Mouse (Mus musculus): ENCODE data around the gene Braf. TPM values are rescaled to one million over a fixed set of nuclear protein-coding genes. Genes with fewer than 3 reads are reported as not detected.
"Not testable (repeated sequence)": the region's sequence is repeated elsewhere in the genome, so short reads cannot be mapped to it uniquely, and the experiment has no call there.

Gene Braf
- polyA plus RNA-seq, 1 experiment from 2014 or later, result 6.2 TPM

- DNase-seq (no peak), ATAC-seq (ENCODE audit: low read depth) (no peak)
- H3K27ac ChIP-seq, result no peak overlapping the region
- H3K27me3 ChIP-seq, result no peaks in the 10 kb centered on the region
- no peak overlapping the region for H3K4me3 ChIP-seq (replicated peaks)
- whole genome bisulfite sequencing (ENCODE audit: insufficient replicate concordance), result 77% methylated on average over 2 of the region's 2 CpGs
- no peaks in the 10 kb centered on the region for H3K9me3 ChIP-seq (replicated peaks)
- H3K36me3 ChIP-seq, result no peaks in the 10 kb centered on the region
- peaks cover 8% of the 10 kb centered on the region; the same call in 1 of the 2 replicates for H3K4me1 ChIP-seq (replicated peaks)
- H3K9ac ChIP-seq, result no peak overlapping the region
- no peak overlapping the region for H3K4me2 ChIP-seq
These were observed 8.2 kb downstream of the Braf start for GRCm38 (mm10) chr6:39717049-39717448.

- Histone ChIP-seq H3K27ac (no peak overlapping the region), H3K36me3 (no peaks in the 10 kb centered on the region), H3K4me2 (no peak overlapping the region), H3K4me3 (replicated peaks) (no peak overlapping the region), H3K27me3 (no peaks in the 10 kb centered on the region), H3K9ac (no peak overlapping the region), H3K9me3 (replicated peaks) (no peaks in the 10 kb centered on the region), H3K4me1 (replicated peaks) (no peaks in the 10 kb centered on the region)
- no peak for ATAC-seq (ENCODE audit: low read depth)
- 80% methylated on average over 7 of the region's 7 CpGs for WGBS (ENCODE audit: insufficient replicate concordance)
- DNase-seq, result no peak
These were observed 10.9 kb downstream of the Braf start for GRCm38 (mm10) chr6:39714341-39714740.

DNA sequence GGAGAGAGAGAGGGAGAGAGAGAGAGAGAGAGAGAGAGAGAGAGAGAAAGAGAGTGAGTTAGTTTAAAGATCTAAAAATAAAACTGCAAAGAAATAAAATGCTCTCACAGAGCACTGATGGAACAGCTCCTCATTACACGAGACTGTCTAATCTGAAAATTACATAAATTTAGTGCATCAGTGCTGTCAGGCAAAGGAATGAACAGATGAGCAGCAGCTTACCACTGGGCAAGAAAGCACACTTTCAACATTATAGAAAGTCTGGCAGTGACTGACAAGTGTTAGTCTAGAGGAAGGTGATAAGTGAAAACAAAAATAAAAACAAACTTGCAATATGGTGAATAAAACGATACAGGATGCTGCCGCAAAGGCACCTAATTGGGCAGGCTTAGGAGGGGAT is 11.9 kb downstream of the Braf start:
- no peak overlapping the region for H3K9ac ChIP-seq
- H3K4me1 ChIP-seq (replicated peaks), result no peaks in the 10 kb centered on the region
- ATAC-seq (ENCODE audit: low read depth) (no peak), DNase-seq (no peak)
- 77% methylated on average over 3 of the region's 3 CpGs for WGBS (ENCODE audit: insufficient replicate concordance)
- H3K27me3 ChIP-seq, result no peaks in the 10 kb centered on the region
- H3K27ac ChIP-seq, result no peak overlapping the region
- H3K4me3 ChIP-seq (replicated peaks), result no peak overlapping the region
- H3K4me2 ChIP-seq, result no peak overlapping the region
- H3K9me3 ChIP-seq (replicated peaks), result no peaks in the 10 kb centered on the region
- H3K36me3 ChIP-seq, result no peaks in the 10 kb centered on the region

GRCm38 (mm10) chr6:39705625-39706024 is 19.6 kb downstream of the Braf start:
- no peaks in the 10 kb centered on the region; the same call in 1 of the 2 replicates for H3K4me1 ChIP-seq (replicated peaks)
- DNase-seq (no peak), ATAC-seq (ENCODE audit: low read depth) (no peak)
- no peak overlapping the region for H3K4me2 ChIP-seq
- 85% methylated on average over 4 of the region's 4 CpGs for WGBS (ENCODE audit: insufficient replicate concordance)
- H3K27me3 ChIP-seq, result no peaks in the 10 kb centered on the region
- no peaks in the 10 kb centered on the region for H3K9me3 ChIP-seq (replicated peaks)
- no peak overlapping the region for H3K9ac ChIP-seq
- H3K27ac ChIP-seq, result no peak overlapping the region
- H3K36me3 ChIP-seq, result no peaks in the 10 kb centered on the region
- no peak overlapping the region for H3K4me3 ChIP-seq (replicated peaks)

- no peaks in the 10 kb centered on the region for H3K9me3 ChIP-seq (replicated peaks)
- DNase-seq (no peak), ATAC-seq (ENCODE audit: low read depth) (no peak)
- H3K9ac ChIP-seq, result no peak overlapping the region
- H3K4me1 ChIP-seq (replicated peaks), result no peaks in the 10 kb centered on the region
- no peak overlapping the region for H3K4me2 ChIP-seq
- H3K36me3 ChIP-seq, result no peaks in the 10 kb centered on the region
- H3K4me3 ChIP-seq (replicated peaks), result no peak overlapping the region
- 80% methylated on average over 1 of the region's 1 CpGs for WGBS (ENCODE audit: insufficient replicate concordance)
- no peaks in the 10 kb centered on the region for H3K27me3 ChIP-seq
- H3K27ac ChIP-seq, result no peak overlapping the region
These were observed 32.1 kb downstream of the Braf start for GRCm38 (mm10) chr6:39693126-39693525.

DNA sequence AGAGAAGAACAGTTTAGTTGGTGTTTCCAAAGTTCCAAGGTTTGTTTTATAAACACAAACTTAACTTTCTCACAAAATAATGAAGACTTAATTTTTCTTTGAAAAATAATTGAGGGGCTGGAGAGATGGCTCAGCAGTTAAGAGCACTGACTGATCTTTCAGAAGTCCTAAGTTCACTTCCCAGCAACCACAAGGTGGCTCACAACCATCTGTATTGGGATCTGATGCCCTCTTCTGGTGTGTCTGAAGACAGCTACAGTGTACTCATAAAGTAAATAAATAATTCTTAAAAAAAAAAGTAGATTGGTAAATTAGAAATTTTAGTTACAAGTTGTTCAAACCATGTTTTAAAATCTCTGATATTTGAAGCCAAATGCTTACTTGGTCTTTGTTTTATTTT is 38.4 kb downstream of the Braf start:
- not testable (repeated sequence) for DNase-seq; H3K36me3 ChIP-seq; H3K4me3 ChIP-seq (replicated peaks); H3K9me3 ChIP-seq (replicated peaks); H3K27me3 ChIP-seq; H3K9ac ChIP-seq; ATAC-seq (ENCODE audit: low read depth); H3K4me1 ChIP-seq (replicated peaks); H3K27ac ChIP-seq; H3K4me2 ChIP-seq

- WGBS (ENCODE audit: insufficient replicate concordance), result 83% methylated on average over 5 of the region's 5 CpGs
- no peaks in the 10 kb centered on the region for H3K27me3 ChIP-seq
- peaks cover 3% of the 10 kb centered on the region; the same call in 1 of the 2 replicates for H3K4me1 ChIP-seq (replicated peaks)
- H3K4me2 ChIP-seq, result no peak overlapping the region
- DNase-seq (no peak), ATAC-seq (ENCODE audit: low read depth) (no peak)
- H3K36me3 ChIP-seq, result peaks cover 7% of the 10 kb centered on the region
- H3K4me3 ChIP-seq (replicated peaks), result no peak overlapping the region
- H3K27ac ChIP-seq, result no peak overlapping the region
- H3K9me3 ChIP-seq (replicated peaks), result no peaks in the 10 kb centered on the region
- H3K9ac ChIP-seq, result no peak overlapping the region
These were observed 43.5 kb downstream of the Braf start for GRCm38 (mm10) chr6:39681795-39682194.

DNA sequence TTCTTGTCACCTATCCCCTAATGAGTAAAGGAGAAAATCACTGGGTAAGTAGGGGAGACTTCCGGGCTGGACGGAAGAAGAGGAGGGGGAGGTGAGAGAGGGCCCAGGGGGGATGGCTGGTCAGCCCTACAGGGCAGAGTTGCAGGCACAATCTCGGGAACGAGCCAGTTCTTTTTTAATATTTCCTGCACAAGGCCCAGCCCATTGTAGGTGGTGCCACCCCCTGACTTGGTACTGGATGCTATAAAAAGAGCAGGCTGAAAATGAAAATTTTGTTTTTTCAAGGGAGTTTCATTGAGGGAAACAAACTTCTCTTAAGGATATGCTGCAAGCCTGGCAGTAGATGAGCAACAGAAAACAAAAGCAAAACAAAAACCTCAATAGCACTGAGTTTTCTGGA is 44.7 kb downstream of the Braf start:
- WGBS (ENCODE audit: insufficient replicate concordance), result 53% methylated on average over 4 of the region's 4 CpGs
- Histone ChIP-seq H3K27me3 (no peaks in the 10 kb centered on the region), H3K4me2 (no peak overlapping the region), H3K4me3 (replicated peaks) (no peak overlapping the region), H3K36me3 (peaks cover 12% of the 10 kb centered on the region), H3K4me1 (replicated peaks) (peaks cover 3% of the 10 kb centered on the region; the same call in 1 of the 2 replicates), H3K9ac (no peak overlapping the region), H3K9me3 (replicated peaks) (no peaks in the 10 kb centered on the region), H3K27ac (no peak overlapping the region)
- DNase-seq (no peak), ATAC-seq (ENCODE audit: low read depth) (no peak)

DNA sequence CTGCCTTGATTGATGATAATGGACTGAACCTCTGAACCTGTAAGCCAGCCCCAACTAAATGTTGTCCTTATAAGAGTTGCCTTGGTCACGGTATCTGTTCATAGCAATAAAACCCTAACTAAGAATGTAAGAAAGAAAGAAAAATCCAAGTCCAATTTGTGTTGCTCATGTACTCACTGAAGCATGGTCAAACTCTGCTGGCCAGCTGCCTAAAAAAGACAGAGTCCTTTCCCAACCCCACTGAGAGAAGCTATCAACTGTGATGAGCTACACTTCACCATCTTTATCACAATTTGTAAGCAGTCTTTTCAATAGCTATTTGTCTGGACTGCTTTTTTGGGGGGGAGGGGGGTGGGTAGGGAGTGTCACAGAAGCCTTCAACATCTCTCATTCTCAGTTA is 47.0 kb downstream of the Braf start:
- Histone ChIP-seq H3K27me3 (no peaks in the 10 kb centered on the region), H3K27ac (no peak overlapping the region), H3K36me3 (peaks cover 12% of the 10 kb centered on the region), H3K4me1 (replicated peaks) (peaks cover 3% of the 10 kb centered on the region; the same call in 1 of the 2 replicates), H3K4me3 (replicated peaks) (no peak overlapping the region), H3K4me2 (no peak overlapping the region), H3K9me3 (replicated peaks) (no peaks in the 10 kb centered on the region), H3K9ac (no peak overlapping the region)
- no peak for DNase-seq
- ATAC-seq (ENCODE audit: low read depth), result no peak
- 77% methylated on average over 1 of the region's 1 CpGs for WGBS (ENCODE audit: insufficient replicate concordance)

DNA sequence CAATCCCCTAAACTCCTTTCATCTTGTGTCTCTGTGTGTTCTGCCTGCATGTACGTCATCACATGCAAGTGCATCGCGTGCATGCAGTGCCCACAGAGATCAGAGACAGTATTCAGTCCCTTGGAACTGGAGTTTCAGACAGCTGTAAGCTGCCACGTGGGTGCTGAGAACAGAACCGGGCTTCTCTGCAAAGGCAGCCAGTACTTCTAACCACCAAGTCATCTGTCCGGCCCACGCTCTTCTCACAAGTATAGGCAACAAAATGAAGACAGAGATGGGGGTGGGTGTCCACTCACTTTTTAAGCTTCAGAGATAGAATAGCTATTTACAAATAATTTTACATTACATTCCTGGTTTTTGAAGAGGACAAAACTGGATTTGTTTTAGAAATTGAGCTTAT is 50.2 kb downstream of the Braf start:
- H3K4me3 ChIP-seq (replicated peaks), result no peak overlapping the region
- H3K9me3 ChIP-seq (replicated peaks), result no peaks in the 10 kb centered on the region
- 83% methylated on average over 7 of the region's 7 CpGs for WGBS (ENCODE audit: insufficient replicate concordance)
- ATAC-seq (ENCODE audit: low read depth), result no peak
- no peak overlapping the region for H3K9ac ChIP-seq
- DNase-seq, result no peak
- H3K27ac ChIP-seq, result no peak overlapping the region
- no peaks in the 10 kb centered on the region for H3K4me1 ChIP-seq (replicated peaks)
- no peaks in the 10 kb centered on the region for H3K27me3 ChIP-seq
- H3K4me2 ChIP-seq, result no peak overlapping the region
- peaks cover 12% of the 10 kb centered on the region for H3K36me3 ChIP-seq

DNA sequence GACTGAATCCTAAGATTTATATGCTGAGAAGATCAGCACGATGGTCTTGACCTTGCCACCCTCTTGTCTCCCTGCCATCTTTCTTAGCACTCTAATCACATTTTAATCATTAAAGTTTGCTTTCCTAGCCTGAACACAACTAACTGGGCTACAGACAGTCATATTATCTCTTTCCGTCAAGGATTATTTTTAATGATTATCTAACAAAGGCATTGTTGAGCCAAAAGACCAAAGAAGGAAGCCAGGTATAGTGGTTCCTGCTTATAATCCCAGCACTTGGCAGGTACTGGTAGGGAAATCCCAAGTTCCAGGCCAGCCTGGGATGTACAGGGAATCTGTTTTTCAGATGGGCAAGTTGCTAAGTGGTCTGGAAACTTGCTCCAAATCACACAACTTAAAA is 114.0 kb downstream of the Braf start:
- H3K27me3 ChIP-seq, result no peaks in the 10 kb centered on the region
- no peak for ATAC-seq (ENCODE audit: low read depth)
- no peak overlapping the region for H3K4me2 ChIP-seq
- no peak overlapping the region for H3K9ac ChIP-seq
- H3K4me1 ChIP-seq (replicated peaks), result no peaks in the 10 kb centered on the region
- DNase-seq, result no peak
- no peak overlapping the region for H3K4me3 ChIP-seq (replicated peaks)
- H3K27ac ChIP-seq, result no peak overlapping the region
- no peaks in the 10 kb centered on the region for H3K9me3 ChIP-seq (replicated peaks)
- peaks cover 28% of the 10 kb centered on the region for H3K36me3 ChIP-seq
- 87% methylated on average over 2 of the region's 2 CpGs for WGBS (ENCODE audit: insufficient replicate concordance)

DNA sequence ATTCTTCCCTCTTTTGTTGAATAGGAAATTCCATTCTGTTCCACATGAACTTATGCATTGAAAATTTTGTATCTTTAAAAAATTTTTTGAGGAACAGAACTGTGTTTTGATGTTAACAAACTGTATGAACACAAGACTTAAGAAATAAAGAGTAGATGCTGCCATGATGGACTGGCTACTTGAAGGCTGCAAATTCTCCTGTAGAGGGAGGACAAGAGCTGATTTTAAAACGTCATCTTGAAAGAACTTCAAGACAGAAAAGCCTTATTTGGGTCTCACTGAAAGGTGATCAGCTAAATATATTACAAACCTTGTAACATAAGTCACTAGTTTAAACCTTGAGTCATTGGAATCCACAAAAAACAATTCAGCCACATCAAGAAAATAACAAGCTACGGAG is 115.1 kb downstream of the Braf start:
- Histone ChIP-seq H3K27me3 (no peaks in the 10 kb centered on the region), H3K4me3 (replicated peaks) (no peak overlapping the region), H3K9ac (no peak overlapping the region), H3K9me3 (replicated peaks) (no peaks in the 10 kb centered on the region), H3K27ac (no peak overlapping the region), H3K36me3 (peaks cover 19% of the 10 kb centered on the region), H3K4me2 (no peak overlapping the region), H3K4me1 (replicated peaks) (no peaks in the 10 kb centered on the region)
- DNase-seq (no peak), ATAC-seq (ENCODE audit: low read depth) (no peak)
- WGBS (ENCODE audit: insufficient replicate concordance), result 73% methylated on average over 2 of the region's 2 CpGs
